Mouse (Mus musculus): ENCODE results near the gene Dmrt2. TPM values are rescaled to one million over a fixed set of nuclear protein-coding genes. Genes with fewer than 3 reads are reported as not detected.
A peak's percentile ranks its signal among the peaks of the same experiment; 100 is the strongest.

Gene Dmrt2
- polyA plus RNA-seq, 1 experiment, result 4.7 TPM

DNA sequence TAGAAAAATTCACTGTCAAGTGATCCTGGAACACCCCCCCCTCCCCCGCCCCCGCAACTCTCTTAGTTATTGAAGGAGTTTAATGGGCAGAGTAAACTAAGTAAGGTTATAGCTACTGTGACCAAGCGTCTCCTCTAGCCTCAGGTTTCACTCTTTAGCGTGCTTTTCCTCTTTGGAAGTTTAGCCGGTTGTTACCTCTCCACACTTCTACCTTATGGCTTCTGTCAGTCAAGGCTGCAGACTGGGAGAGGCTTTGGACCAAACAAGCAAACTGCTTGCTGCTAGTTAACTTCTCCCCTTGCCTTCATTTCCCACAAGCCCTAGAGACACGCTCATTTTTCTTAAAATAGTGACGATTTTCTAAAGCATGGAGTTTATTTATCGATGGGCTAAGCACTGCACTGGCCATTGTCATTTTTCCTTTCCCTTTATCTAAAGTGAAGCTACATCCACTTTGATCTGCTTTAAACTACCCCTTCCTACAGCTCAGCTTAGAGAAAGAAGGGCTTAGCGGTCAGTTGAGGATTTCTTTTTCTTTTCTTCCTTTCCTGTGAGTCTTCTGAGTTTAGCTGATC lies 3.7 kb downstream of the Dmrt2 start:
- DNase-seq, result no peak
- no peaks in the 10 kb centered on the region for H3K36me3 ChIP-seq (ENCODE audit: control insufficient read depth, insufficient read depth, low read length)
- TF ChIP-seq POLR2A (IDR thresholded peaks at IDR 0.05; ENCODE audit: low read depth, low read length), result no peak
- TF ChIP-seq CTCF (conservative IDR thresholded peaks at IDR 0.05; ENCODE audit: insufficient read depth, insufficient read length, low read depth, low read length), result no peak
- H3K4me1 ChIP-seq (ENCODE audit: control insufficient read depth, insufficient read depth, low read length), result no peaks in the 10 kb centered on the region
- H3K27me3 ChIP-seq (replicated peaks; ENCODE audit: control insufficient read depth, insufficient read depth, low read length), result peaks cover 7% of the 10 kb centered on the region
- no peak overlapping the region for H3K4me3 ChIP-seq (ENCODE audit: insufficient read depth, low read depth, low read length)
- no peak overlapping the region for H3K27ac ChIP-seq (ENCODE audit: insufficient read depth, low read depth, low read length)
- WGBS, result 8% methylated on average over 9 of the region's 9 CpGs

DNA sequence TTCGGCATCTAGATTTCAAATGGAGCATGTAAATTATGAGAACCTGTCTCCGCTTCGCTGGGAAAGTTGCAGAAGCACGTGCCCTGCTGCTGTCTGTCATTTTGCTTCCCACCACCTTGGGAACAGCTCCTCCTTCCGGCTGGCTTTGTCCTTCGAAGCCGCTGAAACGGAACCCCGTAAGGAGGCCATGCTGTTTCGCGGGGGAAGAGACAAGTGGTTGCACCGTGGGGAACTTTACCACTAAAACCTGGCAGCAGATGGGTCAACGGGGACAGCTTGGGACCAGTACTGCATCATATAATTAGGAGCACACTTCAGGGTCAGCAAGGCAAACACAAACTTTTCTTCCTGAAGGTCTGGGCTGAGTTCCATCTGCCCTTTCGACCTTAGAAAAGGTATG lies 26.6 kb downstream of the Dmrt2 start:
- WGBS, result 70% methylated on average over 14 of the region's 14 CpGs
- TF ChIP-seq POLR2A (IDR thresholded peaks at IDR 0.05; ENCODE audit: low read depth, low read length) (no peak), CTCF (conservative IDR thresholded peaks at IDR 0.05; ENCODE audit: insufficient read depth, insufficient read length, low read depth, low read length) (no peak)

DNA sequence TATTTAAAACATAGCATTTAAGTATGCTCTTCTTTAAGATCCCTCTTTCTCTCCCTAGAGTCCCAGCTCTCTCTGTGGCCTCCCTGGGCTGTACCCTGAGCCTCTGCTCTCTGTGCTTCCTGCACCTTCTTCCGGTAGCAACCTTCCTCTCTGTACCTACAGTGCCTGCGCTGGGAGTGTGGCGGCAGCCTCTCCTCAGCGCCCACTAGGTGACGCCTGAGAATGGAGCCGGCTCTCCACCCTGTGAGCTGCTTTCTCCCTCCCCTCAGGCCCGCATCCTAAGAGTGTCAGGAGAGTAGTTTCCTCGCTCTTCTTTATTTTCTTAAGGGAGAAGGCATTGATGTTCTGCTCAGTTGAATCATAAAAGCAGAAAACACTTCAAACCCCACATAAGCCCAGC lies 41.2 kb downstream of the Dmrt2 start:
- 7% methylated on average over 8 of the region's 8 CpGs for WGBS
- no peak overlapping the region for H3K27ac ChIP-seq (ENCODE audit: insufficient read depth, low read depth, low read length)
- DNase-seq, result peak; percentile 27
- no peaks in the 10 kb centered on the region for H3K27me3 ChIP-seq (replicated peaks; ENCODE audit: control insufficient read depth, insufficient read depth, low read length)
- no peak overlapping the region for H3K4me3 ChIP-seq (ENCODE audit: insufficient read depth, low read depth, low read length)
- no peaks in the 10 kb centered on the region for H3K4me1 ChIP-seq (ENCODE audit: control insufficient read depth, insufficient read depth, low read length)
- no peak; the same call in 1 of the 2 replicates for TF ChIP-seq CTCF (conservative IDR thresholded peaks at IDR 0.05; ENCODE audit: insufficient read depth, insufficient read length, low read depth, low read length)
- TF ChIP-seq POLR2A (IDR thresholded peaks at IDR 0.05; ENCODE audit: low read depth, low read length), result no peak
- H3K36me3 ChIP-seq (ENCODE audit: control insufficient read depth, insufficient read depth, low read length), result no peaks in the 10 kb centered on the region

More for the DNA sequence above, 26.6 kb downstream of the Dmrt2 start:
- no peak for DNase-seq
- H3K4me1 ChIP-seq (ENCODE audit: control insufficient read depth, insufficient read depth, low read length), result no peaks in the 10 kb centered on the region
- no peaks in the 10 kb centered on the region; the same call in 1 of the 2 replicates for H3K27me3 ChIP-seq (replicated peaks; ENCODE audit: control insufficient read depth, insufficient read depth, low read length)
- H3K27ac ChIP-seq (ENCODE audit: insufficient read depth, low read depth, low read length), result no peak overlapping the region
- no peaks in the 10 kb centered on the region for H3K36me3 ChIP-seq (ENCODE audit: control insufficient read depth, insufficient read depth, low read length)
- no peak overlapping the region for H3K4me3 ChIP-seq (ENCODE audit: insufficient read depth, low read depth, low read length)

DNA sequence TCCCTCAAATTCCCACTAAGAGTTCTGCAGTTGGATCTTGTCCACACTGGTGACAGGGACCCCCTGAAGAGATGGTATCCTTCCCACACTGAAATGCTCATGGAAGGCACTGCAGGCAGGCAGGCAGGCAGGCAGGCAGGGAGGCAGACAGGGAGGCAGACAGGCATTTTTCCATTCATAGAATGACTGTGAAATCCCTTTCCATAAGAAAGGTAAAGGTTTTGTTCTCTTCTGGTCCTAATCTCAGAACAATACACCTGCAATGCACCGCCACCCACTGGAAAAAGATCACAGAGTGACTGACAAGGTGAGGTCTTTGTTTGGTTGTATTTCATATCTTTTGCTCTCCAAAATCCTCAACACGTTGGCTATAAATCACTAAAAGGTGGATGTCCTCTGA lies 42.7 kb downstream of the Dmrt2 start:
- no peak for TF ChIP-seq POLR2A (IDR thresholded peaks at IDR 0.05; ENCODE audit: low read depth, low read length)
- no peak for TF ChIP-seq CTCF (conservative IDR thresholded peaks at IDR 0.05; ENCODE audit: insufficient read depth, insufficient read length, low read depth, low read length)
- Histone ChIP-seq H3K4me1 (ENCODE audit: control insufficient read depth, insufficient read depth, low read length) (no peaks in the 10 kb centered on the region), H3K4me3 (ENCODE audit: insufficient read depth, low read depth, low read length) (no peak overlapping the region), H3K36me3 (ENCODE audit: control insufficient read depth, insufficient read depth, low read length) (no peaks in the 10 kb centered on the region), H3K27me3 (replicated peaks; ENCODE audit: control insufficient read depth, insufficient read depth, low read length) (no peaks in the 10 kb centered on the region), H3K27ac (ENCODE audit: insufficient read depth, low read depth, low read length) (no peak overlapping the region)
- DNase-seq, result no peak
- 56% methylated on average over 2 of the region's 2 CpGs for WGBS

DNA sequence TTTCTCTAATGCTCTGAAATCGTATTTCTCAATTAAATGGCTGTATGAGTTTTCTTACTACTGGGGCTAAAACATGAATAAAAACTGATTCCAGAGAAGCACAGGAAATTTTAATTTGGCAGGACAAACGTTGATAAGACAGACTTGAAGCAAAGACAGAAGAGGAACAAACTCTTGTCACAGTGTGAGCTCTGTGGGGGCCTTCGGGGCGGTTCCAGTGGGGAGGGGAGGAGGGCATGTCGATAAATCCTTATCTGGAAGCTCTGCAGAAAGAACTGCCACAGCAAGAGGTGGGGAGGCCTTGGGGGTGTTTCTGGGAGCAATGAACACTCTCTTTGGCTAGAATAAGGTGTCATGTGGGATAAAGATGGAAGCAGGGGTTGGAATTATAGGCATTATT lies 50.4 kb downstream of the Dmrt2 start:
- WGBS, result 60% methylated on average over 5 of the region's 5 CpGs
- Histone ChIP-seq H3K4me3 (ENCODE audit: insufficient read depth, low read depth, low read length) (no peak overlapping the region), H3K36me3 (ENCODE audit: control insufficient read depth, insufficient read depth, low read length) (no peaks in the 10 kb centered on the region), H3K27ac (ENCODE audit: insufficient read depth, low read depth, low read length) (no peak overlapping the region), H3K27me3 (replicated peaks; ENCODE audit: control insufficient read depth, insufficient read depth, low read length) (no peaks in the 10 kb centered on the region), H3K4me1 (ENCODE audit: control insufficient read depth, insufficient read depth, low read length) (no peaks in the 10 kb centered on the region)
- DNase-seq, result no peak
- no peak for TF ChIP-seq CTCF (conservative IDR thresholded peaks at IDR 0.05; ENCODE audit: insufficient read depth, insufficient read length, low read depth, low read length)
- TF ChIP-seq POLR2A (IDR thresholded peaks at IDR 0.05; ENCODE audit: low read depth, low read length), result no peak

Other genes with a start within 250 kb of the Dmrt2 start
- gene Dmrt1, start 166.8 kb upstream of the Dmrt2 start, polyA plus RNA-seq (2012; rRNA removed), result not detected in 2 replicates
- not detected in 2 replicates for gene Dmrt3, start 62.1 kb upstream of the Dmrt2 start, polyA plus RNA-seq (2012; rRNA removed)

Data from kidney, adult 2 months (tissue).